17 mouse cellular contexts compared by ENCODE assay signal in the genomic region with DNA sequence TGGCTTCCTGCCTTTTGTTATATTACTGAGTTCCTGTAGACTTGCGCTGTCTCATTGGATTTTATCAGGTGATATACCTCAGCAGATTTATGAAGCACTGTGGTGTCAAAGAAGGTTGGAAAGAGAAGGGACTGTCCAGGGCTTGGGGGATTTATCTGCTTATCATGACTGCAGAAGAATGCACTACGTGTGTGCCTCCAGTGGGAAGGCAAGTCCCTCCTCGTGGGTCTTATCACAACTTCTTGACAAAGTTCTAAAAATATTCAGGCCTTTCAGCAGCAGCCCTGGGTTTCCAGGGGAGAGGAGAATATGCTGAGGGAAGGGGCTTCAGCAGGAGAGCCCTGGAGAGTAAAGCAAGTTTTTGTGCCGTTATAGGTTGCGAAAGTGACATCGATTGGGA.
DNase-seq lines count a peak whose midpoint lies in the region; ATAC-seq lines count a peak whose summit lies in the region.
"Had no signal": no experiment of that assay in that cellular context is flagged by ENCODE, and none has a peak within 500 bp of the region (broad histone marks: within the 10 kb centered on the region; RNA-seq: fewer than 3 reads in every experiment).

No protein-coding gene starts in this region.

- H3K27ac ChIP-seq in heart, embryonic 11.5 days (ENCODE audit: low read depth, low read length), result peak overlapping the region; percentile 95
- H3K27ac ChIP-seq in heart, embryonic 14.5 days (replicated peaks in 1 of 2; ENCODE audit: control insufficient read depth in 1 of 2, insufficient read depth in 1 of 2, low read depth in 2 of 2, low read length in 2 of 2), result peak overlapping the region; percentile 96 to 97
- peak overlapping the region; percentile 98 for H3K27ac ChIP-seq in heart, embryonic 16.5 days (ENCODE audit: low read length)
- H3K27ac ChIP-seq: embryonic facial prominence, embryonic 12.5 days; forebrain, embryonic 15.5 days; hindbrain, embryonic 15.5 days had no signal

- peak overlapping the region; percentile 58 for H3K4me3 ChIP-seq in heart, embryonic 11.5 days (ENCODE audit: low read depth, low read length)
- peak overlapping the region; percentile 55 to 68 for H3K4me3 ChIP-seq in heart, embryonic 14.5 days (ENCODE audit: control insufficient read depth in 1 of 2, insufficient read depth in 1 of 2, low read depth in 1 of 2, low read length in 2 of 2)
- peak overlapping the region; percentile 51 for H3K4me3 ChIP-seq in heart, embryonic 16.5 days (ENCODE audit: low read length)
- H3K4me3 ChIP-seq: embryonic facial prominence, embryonic 12.5 days; forebrain, embryonic 15.5 days; hindbrain, embryonic 15.5 days had no signal

- no peak for DNase-seq in heart, adult 9 months (ENCODE audit: low spot score in 2 of 2)
- no peak for DNase-seq in thymus, adult 18-20 months
- DNase-seq in embryo, embryonic 10.5 days (ENCODE audit: low spot score), result no peak
- DNase-seq: adrenal gland, postnatal 10 days; B cell, adult 2 months; cerebellum, adult 11 months; cerebellum, adult 8-10 months; cerebellum, postnatal 14 days; gastrocnemius, postnatal 36 days; kidney, adult 2 months had no signal

- peak overlapping the region; percentile 86 for H3K9ac ChIP-seq in heart, embryonic 11.5 days (ENCODE audit: low read depth, low read length)
- H3K9ac ChIP-seq in heart, embryonic 14.5 days (ENCODE audit: low read length), result peak overlapping the region; percentile 84
- peak overlapping the region; percentile 71 for H3K9ac ChIP-seq in heart, embryonic 16.5 days (ENCODE audit: low read length)
- H3K9ac ChIP-seq: embryonic facial prominence, embryonic 12.5 days; forebrain, embryonic 15.5 days; hindbrain, embryonic 15.5 days had no signal

- H3K36me3 ChIP-seq in heart, embryonic 11.5 days (ENCODE audit: control insufficient read depth, insufficient read depth, low read length), result no peaks in the 10 kb centered on the region; the same call in 1 of the 2 replicates
- peaks cover 22% of the 10 kb centered on the region for H3K36me3 ChIP-seq in heart, embryonic 14.5 days (ENCODE audit: control insufficient read depth, insufficient read depth, low read length)
- H3K36me3 ChIP-seq in heart, embryonic 16.5 days (ENCODE audit: control insufficient read depth, insufficient read depth), result peaks cover 12% of the 10 kb centered on the region; the same call in 1 of the 2 replicates
- H3K36me3 ChIP-seq: embryonic facial prominence, embryonic 12.5 days; forebrain, embryonic 15.5 days; G1E; hindbrain, embryonic 15.5 days had no signal

- no peaks in the 10 kb centered on the region for H3K27me3 ChIP-seq in heart, embryonic 11.5 days (ENCODE audit: control insufficient read depth, insufficient read depth, low read length)
- no peaks in the 10 kb centered on the region for H3K27me3 ChIP-seq in heart, embryonic 14.5 days (ENCODE audit: control insufficient read depth, insufficient read depth, low read length)
- no peaks in the 10 kb centered on the region for H3K27me3 ChIP-seq in heart, embryonic 16.5 days (ENCODE audit: control insufficient read depth, insufficient read depth, low read length)
- H3K27me3 ChIP-seq: embryonic facial prominence, embryonic 12.5 days; forebrain, embryonic 15.5 days; hindbrain, embryonic 15.5 days had no signal

- no peaks in the 10 kb centered on the region for H3K9me3 ChIP-seq in heart, embryonic 11.5 days (replicated peaks; ENCODE audit: control insufficient read depth, low read length)
- no peaks in the 10 kb centered on the region for H3K9me3 ChIP-seq in heart, embryonic 14.5 days (ENCODE audit: control insufficient read depth, low read length)
- H3K9me3 ChIP-seq in heart, embryonic 16.5 days (replicated peaks; ENCODE audit: control insufficient read depth, low read length), result no peaks in the 10 kb centered on the region
- H3K9me3 ChIP-seq: embryonic facial prominence, embryonic 12.5 days; forebrain, embryonic 15.5 days; hindbrain, embryonic 15.5 days had no signal

- peaks cover 13% of the 10 kb centered on the region for H3K4me1 ChIP-seq in heart, embryonic 11.5 days (ENCODE audit: control insufficient read depth, insufficient read depth, low read length)
- H3K4me1 ChIP-seq in heart, embryonic 14.5 days (ENCODE audit: control insufficient read depth in 2 of 2, insufficient read depth in 2 of 2, low read length in 2 of 2), result peaks cover 6 to 19% of the 10 kb centered on the region in 2 experiments
- H3K4me1 ChIP-seq in heart, embryonic 16.5 days (ENCODE audit: control insufficient read depth, insufficient read depth, low read length), result peaks cover 15% of the 10 kb centered on the region
- H3K4me1 ChIP-seq: forebrain, embryonic 15.5 days; hindbrain, embryonic 15.5 days had no signal

- H3K4me2 ChIP-seq in heart, embryonic 11.5 days, result peak overlapping the region; percentile 52
- peak overlapping the region; percentile 65 for H3K4me2 ChIP-seq in heart, embryonic 14.5 days (ENCODE audit: low read length)
- H3K4me2 ChIP-seq in heart, embryonic 16.5 days (ENCODE audit: low read depth, low read length), result peak overlapping the region; percentile 60
- H3K4me2 ChIP-seq: embryonic facial prominence, embryonic 12.5 days; forebrain, embryonic 15.5 days; hindbrain, embryonic 15.5 days had no signal

- ATAC-seq in heart, embryonic 11.5 days (replicated peaks; ENCODE audit: insufficient number of reproducible peaks, low FRiP score, low TSS enrichment), result peak; percentile 54; the same call in 1 of the 2 replicates
- ATAC-seq in heart, embryonic 14.5 days (ENCODE audit: insufficient number of reproducible peaks, insufficient read depth, low FRiP score, low read depth), result peak; percentile 78
- ATAC-seq in heart, embryonic 16.5 days (replicated peaks; ENCODE audit: extremely low read depth, insufficient read depth, low FRiP score), result peak; percentile 72
- ATAC-seq: forebrain, embryonic 15.5 days had no signal

- 28% methylated on average over 6 of the region's 6 CpGs for WGBS in heart, embryonic 11.5 days (ENCODE audit: insufficient replicate concordance)
- WGBS in heart, embryonic 14.5 days, result 11% methylated on average over 6 of the region's 6 CpGs
- WGBS in heart, embryonic 16.5 days, result 32% methylated on average over 6 of the region's 6 CpGs
